Mouse (Mus musculus) intestine, postnatal 0 days (tissue): ENCODE measurements around the gene Bckdk. TPM values are rescaled to one million over a fixed set of nuclear protein-coding genes. Genes with fewer than 3 reads are reported as not detected.
"Not testable (repeated sequence)": the region's sequence is repeated elsewhere in the genome, so short reads cannot be mapped to it uniquely, and the experiment has no call there.

Experiments used
- ATAC-seq: fragments of 200-750 bp; cut with Nextera tagmentation; 2 replicates; pipeline ENCODE4 v1.8.0; 2017; ENCODE audit warnings: mild to moderate bottlenecking, moderate TSS enrichment, moderate library complexity
- H3K27ac ChIP-seq: fragments of 300-500 bp; sonication (generic); 2 replicates; pipeline ENCODE4 v1.5.1; 2014; ENCODE audit warnings: mild to moderate bottlenecking, low read depth, low read length, moderate library complexity
- H3K27me3 ChIP-seq: fragments of 300-500 bp; sonication (generic); replicated peaks from 2 replicates; pipeline ENCODE4 v1.6.1; 2014; ENCODE audit warnings: low read length, mixed read lengths; ENCODE audit not compliant: control insufficient read depth, insufficient read depth
- H3K36me3 ChIP-seq: fragments of 300-500 bp; sonication (generic); 2 replicates; pipeline ENCODE4 v1.6.1; 2014; ENCODE audit warnings: mild to moderate bottlenecking, moderate library complexity; ENCODE audit not compliant: control insufficient read depth, insufficient read depth
- H3K4me1 ChIP-seq: fragments of 300-500 bp; sonication (generic); replicated peaks from 2 replicates; pipeline ENCODE4 v1.6.1; 2014; ENCODE audit warnings: antibody characterized with exemption, low read length, mixed read lengths; ENCODE audit not compliant: control insufficient read depth, insufficient read depth
- H3K4me2 ChIP-seq: fragments of 300-500 bp; sonication (generic); replicated peaks from 2 replicates; pipeline ENCODE4 v1.6.1; 2014; ENCODE audit warnings: low read depth, mild to moderate bottlenecking, moderate library complexity
- H3K4me3 ChIP-seq: fragments of 300-500 bp; sonication (generic); 2 replicates; pipeline ENCODE4 v1.5.1; 2014; ENCODE audit warnings: low read depth, low read length
- H3K9ac ChIP-seq: fragments of 300-500 bp; sonication (generic); 2 replicates; pipeline ENCODE4 v1.6.1; 2014; ENCODE audit warnings: mild to moderate bottlenecking, low read depth, low read length
- H3K9me3 ChIP-seq: fragments of 300-500 bp; sonication (generic); 2 replicates; pipeline ENCODE4 v1.6.1; 2016; ENCODE audit warnings: mixed run types; ENCODE audit not compliant: control insufficient read depth
- CTCF ChIP-seq: sonication (generic); IDR thresholded peaks from 2 replicates; pipeline ENCODE4 v1.5.1; 2016; ENCODE audit warnings: low read depth, mild to moderate bottlenecking, control low read depth, antibody characterized with exemption, moderate library complexity
- WGBS: fragments of 180-500 bp; shearing (Covaris S2); extraction: QIAGEN DNeasy Blood & Tissue Kit; methylation state at CpG from one replicate; pipeline ENCODE4 v1.1.7; 2014; 5-methylcytosine and 5-hydroxymethylcytosine counted together
- polyA plus RNA-seq: library from polyadenylated mRNA; unstranded; fragments of >200 nt; fragmentation: Nextera tagmentation; extraction: Ambion mirVana; gene quantifications from 2 replicates; pipeline ENCODE4 v1.2.1, GENCODE M21; 2015

Gene Bckdk
- polyA plus RNA-seq, 1 experiment from 2014 or later, result 94.0 TPM

- under 1% methylated on average over 38 of the region's 38 CpGs for WGBS
- no peak for TF ChIP-seq CTCF
- H3K9ac ChIP-seq, result peak overlapping the region; percentile 68
- no peaks in the 10 kb centered on the region for H3K27me3 ChIP-seq
- ATAC-seq, result peak; percentile 38
- H3K4me3 ChIP-seq, result peak overlapping the region; percentile 70
- no peaks in the 10 kb centered on the region for H3K9me3 ChIP-seq
- H3K36me3 ChIP-seq, result no peaks in the 10 kb centered on the region
- peak overlapping the region; percentile 41; the same call in 1 of the 2 replicates for H3K27ac ChIP-seq
- H3K4me1 ChIP-seq, result peaks cover 4% of the 10 kb centered on the region; the same call in 1 of the 2 replicates
- H3K4me2 ChIP-seq, result peak overlapping the region; percentile 100
Observed at GRCm38 (mm10) chr7:127935748-127936159, 31.9 kb downstream of the Bckdk start.

- Histone ChIP-seq H3K27ac (no peak overlapping the region), H3K9ac (peak overlapping the region; percentile 68)
- WGBS, result 54% methylated on average over 18 of the region's 18 CpGs
Observed at GRCm38 (mm10) chr7:127936216-127936884, 32.5 kb downstream of the Bckdk start.

DNA sequence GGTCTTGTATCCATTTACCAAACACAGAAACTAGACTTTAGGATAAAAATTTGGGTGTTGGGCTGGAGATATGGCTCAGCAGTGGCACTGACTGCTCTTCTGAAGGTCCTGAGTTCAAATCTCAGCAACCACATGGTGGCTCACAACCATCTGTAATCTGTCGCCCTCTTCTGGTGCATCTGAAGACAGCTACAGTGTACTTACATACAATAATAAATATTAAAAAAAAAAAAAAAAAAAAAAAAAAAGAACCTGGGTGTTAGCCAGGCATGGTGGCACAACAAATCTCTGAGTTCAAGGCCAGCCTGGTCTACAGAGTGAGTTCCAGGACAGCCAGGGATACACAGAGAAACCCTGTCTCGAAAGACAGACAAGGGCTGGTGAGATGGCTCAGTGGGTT is 38.2 kb downstream of the Bckdk start:
- 51% methylated on average over 2 of the region's 2 CpGs for WGBS

More at GRCm38 (mm10) chr7:127936216-127936884, 32.5 kb downstream of the Bckdk start:
- no peak for TF ChIP-seq CTCF
- H3K27me3 ChIP-seq, result no peaks in the 10 kb centered on the region
- H3K36me3 ChIP-seq, result no peaks in the 10 kb centered on the region
- H3K9me3 ChIP-seq, result no peaks in the 10 kb centered on the region
- ATAC-seq, result no peak
- peak overlapping the region; percentile 100 for H3K4me2 ChIP-seq
- peak overlapping the region; percentile 70 for H3K4me3 ChIP-seq
- 0 out of 2 replicates have a peak, but pooled peaks cover 4% of the 10 kb centered on the region for H3K4me1 ChIP-seq

DNA sequence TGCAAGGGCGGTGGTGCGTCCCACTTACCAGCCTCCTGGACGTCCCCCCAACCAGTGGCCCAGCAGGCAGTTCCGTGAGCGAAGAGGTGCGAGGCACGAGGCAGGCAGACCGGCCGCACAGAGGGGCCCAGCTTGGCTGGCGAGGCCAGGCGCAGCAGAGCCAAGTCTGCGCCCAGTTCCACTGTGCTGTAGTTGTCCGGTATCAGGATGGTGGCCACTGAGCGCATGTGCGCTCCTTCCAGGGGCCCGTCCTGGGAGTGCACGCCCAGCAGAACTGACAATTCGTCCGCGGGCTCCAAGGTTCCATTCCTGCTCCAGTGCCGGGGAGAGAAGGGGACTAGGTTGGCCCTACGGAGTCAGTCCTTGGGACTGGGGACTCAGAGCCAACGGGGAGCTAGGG is 40.7 kb downstream of the Bckdk start:
- Histone ChIP-seq H3K4me2 (peak overlapping the region; percentile 4; the same call in 1 of the 2 replicates), H3K9me3 (no peaks in the 10 kb centered on the region), H3K4me1 (no peaks in the 10 kb centered on the region), H3K9ac (no peak overlapping the region), H3K27ac (no peak overlapping the region), H3K36me3 (no peaks in the 10 kb centered on the region), H3K4me3 (no peak overlapping the region), H3K27me3 (peaks cover 11% of the 10 kb centered on the region)
- WGBS, result 9% methylated on average over 23 of the region's 23 CpGs
- TF ChIP-seq CTCF, result no peak
- ATAC-seq, result peak; percentile 19; the same call in 1 of the 2 replicates

More for the DNA sequence above, 38.2 kb downstream of the Bckdk start:
- not testable (repeated sequence) for H3K4me1 ChIP-seq, H3K9ac ChIP-seq, H3K36me3 ChIP-seq, H3K4me2 ChIP-seq, ATAC-seq, H3K27ac ChIP-seq, H3K4me3 ChIP-seq, H3K9me3 ChIP-seq
- H3K27me3 ChIP-seq, result peaks cover 11% of the 10 kb centered on the region
- peak; percentile 51 for TF ChIP-seq CTCF

- H3K4me2 ChIP-seq, result no peak within 1 kb of the TSS
- no peak within 1 kb of the TSS for H3K27ac ChIP-seq
- peak; percentile 70 for ATAC-seq
- H3K4me1 ChIP-seq, result no peaks in the 10 kb centered on the region
- H3K36me3 ChIP-seq, result no peaks in the 10 kb centered on the region
- H3K9ac ChIP-seq, result no peak within 1 kb of the TSS
- no peak for TF ChIP-seq CTCF
- H3K4me3 ChIP-seq, result no peak within 1 kb of the TSS
- 49% methylated on average over 6 of the region's 6 CpGs for WGBS
- no peaks in the 10 kb centered on the region for H3K9me3 ChIP-seq
- peaks cover 11% of the 10 kb centered on the region for H3K27me3 ChIP-seq
Observed at GRCm38 (mm10) chr7:127946470-127947023, 42.7 kb downstream of the Bckdk start, which contains the start of gene Prss36. Prss36 (minus strand) TSS chr7:127946725.

DNA sequence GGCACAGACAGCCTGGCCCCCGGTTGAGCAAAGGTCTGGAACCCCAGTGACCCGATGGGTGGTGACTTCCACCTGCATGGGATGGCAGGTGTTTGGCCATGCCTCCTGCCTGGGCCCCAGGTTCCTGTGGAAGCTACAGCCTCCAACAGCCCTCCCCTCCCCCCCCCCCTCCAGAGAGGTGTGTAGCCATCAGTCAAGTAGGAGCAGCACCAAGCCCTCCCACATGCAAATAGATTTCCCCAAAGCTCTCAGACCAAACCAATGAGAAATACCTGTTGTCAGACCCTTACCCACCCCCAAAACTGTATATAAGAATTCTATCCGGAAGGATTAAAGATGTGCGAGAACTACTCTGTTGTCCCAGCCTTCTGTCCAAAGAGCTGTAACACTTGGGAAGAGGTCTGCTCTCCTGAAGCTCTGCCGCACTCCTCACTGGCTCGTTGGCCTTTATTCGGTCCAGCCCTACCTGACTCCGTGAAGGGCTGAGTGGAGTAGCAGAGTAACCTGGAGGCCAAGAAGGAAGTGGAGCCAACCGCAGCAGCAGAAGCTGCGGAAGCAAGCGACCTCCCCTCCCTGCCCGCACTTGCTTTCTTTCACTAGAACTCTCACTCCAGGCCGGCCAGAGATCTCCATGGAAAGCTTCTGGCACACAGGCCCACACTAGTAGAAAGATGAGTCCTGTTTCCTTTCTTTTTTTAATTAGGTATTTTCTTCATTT is 49.1 kb downstream of the Bckdk start:
- no peaks in the 10 kb centered on the region for H3K27me3 ChIP-seq
- WGBS, result 46% methylated on average over 13 of the region's 13 CpGs
- no peak for ATAC-seq
- H3K4me2 ChIP-seq, result no peak overlapping the region
- H3K4me1 ChIP-seq, result no peaks in the 10 kb centered on the region
- H3K36me3 ChIP-seq, result no peaks in the 10 kb centered on the region
- no peaks in the 10 kb centered on the region for H3K9me3 ChIP-seq
- H3K4me3 ChIP-seq, result no peak overlapping the region
- 0 out of 2 replicates have a peak overlapping the region, but pooled peaks have one; percentile 7 for H3K27ac ChIP-seq
- TF ChIP-seq CTCF, result no peak
- no peak overlapping the region for H3K9ac ChIP-seq
